Mouse (Mus musculus) adrenal gland, postnatal 25 days (tissue): ENCODE measurements around the gene Pde4a. TPM values are rescaled to one million over a fixed set of nuclear protein-coding genes. Genes with fewer than 3 reads are reported as not detected.
"Not testable (repeated sequence)": the region's sequence is repeated elsewhere in the genome, so short reads cannot be mapped to it uniquely, and the experiment has no call there.

Experiments used
- DNase-seq: peaks from one replicate; pipeline ENCODE4 v3.0.0; 2021; ENCODE audit warnings: mixed read lengths
- total RNA-seq: library from RNA; stranded (reverse); gene quantifications from 2 replicates; pipeline ENCODE4 v1.2.3, GENCODE M21; 2021

Gene Pde4a
- total RNA-seq, 1 experiment from 2014 or later = 13.1 TPM

DNA sequence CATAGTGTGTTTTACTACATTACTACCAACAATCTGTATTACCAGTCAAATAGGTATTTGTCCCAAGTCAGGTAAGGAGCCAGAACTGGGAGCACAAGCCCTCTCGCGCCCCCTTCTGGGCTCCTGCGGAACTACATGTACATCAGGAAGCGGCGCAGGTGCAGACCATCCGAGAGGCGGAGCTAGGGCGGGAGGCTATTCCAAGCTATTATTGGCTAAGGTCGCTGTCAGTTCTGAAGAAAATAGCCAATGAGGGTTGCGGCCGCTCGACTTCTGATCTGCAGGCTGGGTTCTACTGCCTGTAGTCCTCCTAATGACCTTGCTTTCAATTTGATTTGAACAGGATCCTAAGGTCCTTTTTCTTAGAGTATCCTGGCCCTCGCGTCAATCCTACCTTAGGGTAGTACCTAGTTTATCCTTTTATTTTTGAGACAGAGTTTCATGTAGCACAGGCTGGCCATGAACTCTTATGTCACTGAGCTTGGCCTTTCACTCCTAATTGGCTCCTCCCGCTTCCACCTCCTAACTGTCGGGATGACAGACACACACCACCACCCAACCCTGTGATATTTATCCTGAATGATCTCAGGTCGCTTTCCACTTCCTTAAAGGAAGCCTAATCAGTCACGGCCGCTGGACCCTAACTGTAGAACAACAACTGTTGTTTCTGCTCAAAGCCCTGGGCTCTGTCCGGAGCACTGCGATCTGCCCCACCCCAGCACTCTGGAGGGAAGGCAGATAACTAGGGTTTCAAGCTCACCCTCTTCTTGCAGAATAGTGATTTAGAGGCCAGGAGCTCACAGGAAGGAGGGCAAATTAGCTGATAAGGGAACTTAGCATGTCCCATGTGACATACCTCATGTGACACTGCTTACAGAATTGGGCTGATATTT is 55.2 kb downstream of the Pde4a start:
- DNase-seq = peak; percentile 91

DNA sequence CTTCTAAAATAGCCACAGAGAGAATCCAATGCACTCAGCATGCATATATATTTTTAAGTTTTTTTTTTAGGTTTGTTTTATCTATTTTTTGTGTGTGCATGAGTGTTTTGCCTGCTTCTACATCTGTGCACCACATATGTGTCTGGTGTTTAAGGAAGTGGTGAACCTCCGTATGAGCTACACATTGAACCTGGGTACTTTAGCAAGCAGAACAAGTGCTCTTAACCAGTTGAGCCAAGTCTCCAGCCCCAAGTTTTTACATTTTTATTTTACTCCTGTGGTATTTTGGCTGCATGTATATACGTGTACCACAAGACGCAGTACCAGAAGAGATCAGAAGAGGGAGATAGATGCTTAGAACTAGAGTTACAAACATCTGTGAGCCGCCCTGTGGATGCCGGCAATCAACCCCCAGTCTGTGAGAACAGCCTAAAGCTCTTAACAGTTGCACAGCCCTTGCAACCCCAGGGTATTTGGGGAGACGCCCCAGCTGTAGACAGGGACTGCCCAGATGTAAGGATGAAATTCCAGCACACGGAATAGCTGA is 55.9 kb downstream of the Pde4a start:
- no peak for DNase-seq

DNA sequence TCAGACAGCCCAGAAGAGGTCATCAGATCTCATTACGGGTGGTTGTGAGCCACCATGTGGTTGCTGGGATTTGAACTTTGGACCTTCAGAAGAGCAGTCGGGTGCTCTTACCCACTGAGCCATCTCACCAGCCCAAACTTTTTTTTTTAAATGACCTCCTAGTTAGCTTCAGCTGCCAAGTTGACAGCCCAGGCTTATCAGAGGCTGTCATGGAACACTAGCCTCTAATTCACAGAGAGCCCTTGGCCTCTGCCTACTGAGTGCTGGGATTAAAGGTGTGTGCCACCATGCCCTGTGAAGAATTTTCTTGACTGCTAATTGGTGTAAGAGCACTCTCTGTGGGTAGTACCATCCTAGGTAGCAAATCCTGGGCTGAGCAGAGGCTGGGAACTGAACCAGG is 58.0 kb downstream of the Pde4a start:
- DNase-seq = not testable (repeated sequence)

DNA sequence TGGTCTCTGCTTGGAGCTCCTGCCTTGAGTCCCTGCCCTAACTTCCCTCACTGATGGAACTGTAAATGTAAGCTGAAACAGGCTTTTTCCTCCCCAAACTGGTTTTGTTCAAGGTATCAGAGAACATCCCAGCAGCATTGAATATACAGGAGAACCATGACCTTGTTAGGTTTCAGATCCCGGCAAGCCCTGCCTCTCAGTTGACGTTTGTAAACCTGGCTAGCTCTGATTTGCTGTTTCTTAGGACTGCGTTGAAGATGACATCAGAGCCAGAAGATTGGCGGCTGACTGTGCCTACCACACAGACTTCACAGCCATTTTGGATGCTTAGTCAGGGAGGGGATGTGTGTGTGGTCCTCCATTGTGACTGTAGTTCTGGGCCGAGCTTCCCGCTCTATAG is 58.4 kb downstream of the Pde4a start:
- DNase-seq = no peak

DNA sequence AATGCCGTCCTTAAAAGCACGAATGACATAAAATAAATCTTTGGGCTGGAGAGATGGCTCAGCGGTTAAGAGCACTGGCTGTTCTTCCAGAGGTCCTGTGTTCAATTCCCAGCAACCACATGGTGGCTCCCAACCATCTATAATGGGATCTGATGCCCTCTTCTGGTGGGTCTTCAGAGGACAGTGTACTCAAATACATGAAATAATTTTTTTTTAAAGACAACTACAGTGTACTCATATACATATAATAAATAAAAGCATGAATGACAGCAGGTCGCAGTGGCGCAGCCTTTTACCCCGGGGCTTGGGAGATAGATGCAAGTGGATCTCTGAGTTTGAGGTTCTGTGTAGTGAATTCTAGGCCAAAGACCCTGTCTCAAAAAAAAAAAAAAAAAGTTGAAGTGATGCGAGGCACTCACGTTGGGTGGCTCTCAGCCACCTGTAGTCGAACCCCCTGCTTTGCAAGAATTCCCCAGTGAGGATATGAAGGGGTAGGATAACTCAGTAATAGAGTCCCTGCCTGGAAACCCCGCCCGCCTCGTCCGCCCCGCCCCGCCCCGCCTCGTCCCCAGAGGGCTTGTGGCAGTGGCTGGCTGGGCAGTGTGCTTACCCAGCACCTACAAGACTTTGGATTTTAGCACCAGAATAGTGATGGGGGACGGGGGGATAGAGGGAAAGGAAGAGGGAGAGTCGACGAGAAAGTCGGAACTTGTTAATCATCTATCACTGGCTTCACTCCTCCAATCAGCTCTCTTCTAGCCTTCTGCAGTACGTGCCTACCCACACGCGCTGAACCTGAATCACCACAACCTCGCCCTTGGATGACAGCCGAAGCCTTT is 59.3 kb downstream of the Pde4a start:
- DNase-seq = peak; percentile 66

DNA sequence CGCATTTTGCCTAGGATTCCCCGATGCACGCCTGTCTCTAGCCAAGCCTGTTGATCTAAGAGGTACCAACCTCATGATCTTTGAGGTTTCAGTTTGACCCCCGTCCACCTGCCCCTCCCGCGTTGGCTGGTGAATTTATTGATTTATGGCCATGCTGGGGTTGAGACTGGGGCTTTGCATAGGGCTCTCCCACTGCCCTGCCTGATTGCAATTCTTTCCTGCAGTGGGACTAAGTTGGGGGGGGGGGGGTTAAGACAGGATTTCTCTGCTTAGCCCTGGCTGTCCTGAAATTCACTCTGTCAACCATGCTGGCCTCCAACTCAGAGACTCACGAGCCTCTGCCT is 59.9 kb downstream of the Pde4a start:
- DNase-seq = no peak

DNA sequence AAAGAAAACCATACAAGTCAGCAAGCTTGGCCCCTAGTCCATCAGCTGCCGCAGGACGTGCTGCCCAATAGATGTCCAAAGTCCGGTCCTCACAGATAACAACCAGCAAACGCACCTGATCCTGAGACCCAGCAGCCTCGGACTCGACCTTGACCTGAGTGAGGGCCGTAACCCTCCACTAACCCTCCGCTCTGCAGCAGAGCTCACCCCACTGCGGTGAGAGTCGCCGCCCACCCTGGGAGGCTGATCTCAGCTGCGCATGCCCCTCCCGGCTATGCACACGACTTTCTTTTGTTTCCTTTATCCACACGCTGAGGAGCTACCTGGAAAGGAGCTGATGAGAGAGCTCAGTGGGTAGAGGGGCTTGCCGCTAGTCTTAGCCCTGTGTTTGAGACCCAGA is 61.8 kb downstream of the Pde4a start:
- DNase-seq = no peak

DNA sequence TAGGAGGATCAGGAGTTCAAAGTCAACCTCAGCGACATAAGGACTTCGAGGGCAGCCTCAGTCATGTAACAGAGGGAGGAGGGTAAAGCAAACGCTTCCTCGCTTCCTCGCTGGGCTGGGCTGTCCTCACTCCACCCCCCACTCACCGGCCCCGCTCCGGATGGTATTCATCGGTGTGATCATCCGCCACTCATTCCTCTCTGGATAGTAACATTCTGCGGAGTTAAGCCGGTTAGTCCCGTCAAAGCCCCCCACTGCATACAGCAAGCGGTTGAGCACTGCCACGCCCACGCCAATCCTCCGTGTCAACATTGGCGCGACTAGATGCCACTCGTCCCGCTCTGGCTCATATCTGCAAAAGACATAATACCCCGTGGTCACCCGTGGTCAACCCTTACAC is 66.0 kb downstream of the Pde4a start:
- no peak for DNase-seq

DNA sequence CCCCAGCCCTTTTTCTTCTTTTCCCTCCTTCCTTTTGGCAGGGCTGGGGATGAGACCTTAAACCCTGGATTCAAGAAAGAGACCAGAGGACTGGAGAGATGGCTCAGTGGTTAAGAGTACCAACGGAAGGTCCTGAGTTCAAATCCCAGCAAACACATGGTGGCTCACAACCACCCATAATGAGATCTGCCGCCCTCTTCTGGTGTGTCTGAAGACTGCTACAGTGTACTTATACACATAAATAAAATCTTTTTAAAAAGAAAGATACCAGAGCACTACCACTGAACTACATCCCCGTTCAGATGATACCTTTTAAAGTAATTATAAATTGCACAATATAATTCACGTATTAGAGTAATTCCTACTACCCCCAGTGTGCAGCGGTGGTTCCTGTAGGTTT is 67.4 kb downstream of the Pde4a start:
- DNase-seq = no peak

DNA sequence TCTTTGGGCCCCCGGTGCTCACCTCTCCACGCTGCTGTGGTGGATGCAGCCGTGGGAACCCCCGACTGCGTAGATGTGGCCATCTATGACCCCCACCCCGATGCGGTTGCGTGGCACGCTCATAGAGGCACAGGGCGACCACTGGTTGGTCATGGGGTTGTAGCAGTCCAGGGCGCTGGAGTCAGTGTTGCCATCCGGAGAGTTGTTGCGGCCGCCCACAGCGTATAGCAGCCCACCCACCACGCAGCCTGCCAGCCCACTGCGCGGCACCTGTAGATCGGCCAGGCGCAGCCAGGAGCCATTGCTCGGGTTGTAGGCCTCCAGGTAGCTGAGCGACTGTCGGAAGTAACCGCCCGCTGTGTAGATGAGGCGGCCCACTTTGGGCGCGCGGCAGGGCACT is 67.9 kb downstream of the Pde4a start:
- DNase-seq = no peak

DNA sequence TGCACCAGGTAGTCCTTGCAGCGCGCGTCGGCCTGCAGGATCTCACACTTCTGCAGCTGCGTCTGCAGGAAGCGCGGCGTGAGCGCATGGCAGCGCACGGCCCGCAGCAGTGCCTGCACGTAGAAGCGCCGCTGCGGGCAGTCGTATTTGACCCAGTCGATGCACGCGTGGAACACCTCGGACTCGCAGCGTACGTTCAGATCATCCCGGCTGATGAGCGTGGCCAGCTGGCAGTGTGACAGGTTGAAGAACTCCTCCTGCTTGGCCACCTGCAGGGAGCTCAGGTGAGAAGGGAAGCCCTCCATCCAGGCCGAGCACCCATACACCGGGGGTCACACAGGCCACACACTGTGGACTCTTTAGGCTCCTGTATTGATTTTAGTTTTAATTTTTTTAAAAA is 68.3 kb downstream of the Pde4a start:
- no peak for DNase-seq

DNA sequence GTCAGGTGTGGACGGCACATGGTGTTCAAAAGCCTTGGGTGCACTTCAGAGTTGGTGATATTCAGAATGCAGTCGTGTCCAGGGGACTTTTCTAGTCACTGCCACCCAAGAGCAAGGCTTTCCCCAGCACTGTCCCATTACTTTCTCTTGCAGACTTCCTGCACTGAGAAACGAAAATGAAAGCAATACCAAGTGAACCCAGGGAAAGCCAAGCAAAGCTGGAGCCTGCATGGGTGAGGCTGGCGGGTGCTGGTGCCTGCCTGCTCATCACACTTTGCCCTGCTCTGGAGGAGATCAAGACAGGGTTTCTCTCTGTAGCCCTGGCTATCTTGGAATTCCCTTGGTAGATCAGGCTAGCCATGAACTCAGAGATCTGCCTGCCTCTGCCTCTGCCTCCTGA is 69.8 kb downstream of the Pde4a start:
- DNase-seq = no peak

DNA sequence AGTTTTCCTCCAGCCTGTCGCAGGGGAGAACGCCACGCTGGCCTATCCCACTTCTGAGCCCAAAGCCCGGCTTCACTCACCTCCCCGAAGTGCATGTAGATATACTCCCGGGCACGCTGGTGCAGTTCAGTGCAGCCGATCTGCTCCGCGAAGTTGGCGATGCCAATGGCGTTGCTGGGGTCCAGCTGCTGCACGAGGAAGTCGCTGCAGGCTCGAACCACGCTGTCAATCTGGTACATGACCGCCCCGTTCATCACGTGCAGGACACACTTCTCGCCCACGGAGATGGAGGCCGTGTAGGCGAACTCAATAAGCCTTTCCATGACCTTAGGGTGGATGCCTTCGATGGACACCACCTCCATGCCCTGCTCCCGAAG is 71.5 kb downstream of the Pde4a start:
- no peak for DNase-seq

DNA sequence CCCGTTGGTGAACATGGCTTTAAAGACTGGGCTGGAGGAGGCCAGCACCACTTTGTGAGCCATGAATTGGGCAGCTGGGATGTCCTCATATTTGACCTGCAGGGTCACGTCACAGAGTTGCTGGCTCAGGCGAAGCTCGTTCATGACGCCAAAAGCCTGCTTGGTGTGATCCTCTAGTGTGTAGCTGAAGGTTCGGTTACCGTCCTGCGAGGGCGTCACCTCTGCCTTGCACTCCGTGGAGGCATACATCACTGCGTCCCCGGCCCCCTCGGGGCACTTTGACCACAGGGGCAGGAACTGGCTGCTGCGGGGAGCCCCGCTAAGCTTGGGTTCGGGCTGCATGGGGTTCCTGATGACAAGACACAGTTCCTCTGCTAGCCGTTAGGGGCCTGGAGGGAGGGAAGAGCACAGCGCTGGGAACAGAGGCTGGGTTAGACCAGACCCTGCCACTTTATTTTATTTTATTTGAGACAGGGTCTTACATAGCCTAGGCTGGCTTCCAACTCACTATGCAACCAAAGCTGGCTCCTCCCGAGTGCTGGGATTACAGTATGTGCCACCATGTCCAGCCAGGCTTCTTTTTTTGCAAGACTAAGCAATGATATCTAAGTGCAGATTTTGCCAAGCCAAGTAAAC is 72.0 kb downstream of the Pde4a start:
- peak; percentile 20 for DNase-seq

DNA sequence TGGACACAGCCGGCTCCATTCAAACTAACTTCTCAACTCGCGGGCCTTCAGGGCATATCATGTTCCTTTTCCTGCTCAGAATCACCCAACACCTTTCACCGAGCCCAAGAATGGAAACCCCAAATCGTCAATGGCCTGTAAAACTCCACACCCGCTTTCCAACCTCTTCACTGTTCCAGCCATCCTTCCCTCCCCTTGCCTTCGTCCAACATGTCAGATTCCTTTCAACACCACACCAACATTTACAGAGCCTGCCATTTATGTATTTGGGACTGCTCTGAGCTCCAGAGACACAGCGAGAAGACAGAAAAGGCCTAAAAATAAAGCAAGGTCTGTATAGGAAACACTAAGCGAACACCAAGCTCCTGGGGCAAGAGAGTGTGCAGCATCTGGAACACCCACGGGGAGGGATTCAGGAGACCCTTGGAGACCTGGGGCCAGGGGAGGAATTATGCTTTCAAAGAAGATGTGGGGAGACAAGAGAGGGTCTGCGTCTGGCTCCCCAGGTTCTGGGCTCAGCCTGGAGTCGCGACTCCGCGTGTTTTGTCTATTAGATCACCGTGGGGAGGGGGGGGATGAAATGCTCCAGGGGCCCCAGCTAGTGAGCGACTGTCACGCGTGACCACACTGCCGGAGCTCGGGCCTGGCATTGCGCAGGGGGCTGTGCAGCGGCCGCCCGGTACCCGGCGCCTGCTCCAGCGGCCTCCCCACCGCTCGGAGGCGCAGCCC is 72.7 kb downstream of the Pde4a start:
- no peak for DNase-seq

DNA sequence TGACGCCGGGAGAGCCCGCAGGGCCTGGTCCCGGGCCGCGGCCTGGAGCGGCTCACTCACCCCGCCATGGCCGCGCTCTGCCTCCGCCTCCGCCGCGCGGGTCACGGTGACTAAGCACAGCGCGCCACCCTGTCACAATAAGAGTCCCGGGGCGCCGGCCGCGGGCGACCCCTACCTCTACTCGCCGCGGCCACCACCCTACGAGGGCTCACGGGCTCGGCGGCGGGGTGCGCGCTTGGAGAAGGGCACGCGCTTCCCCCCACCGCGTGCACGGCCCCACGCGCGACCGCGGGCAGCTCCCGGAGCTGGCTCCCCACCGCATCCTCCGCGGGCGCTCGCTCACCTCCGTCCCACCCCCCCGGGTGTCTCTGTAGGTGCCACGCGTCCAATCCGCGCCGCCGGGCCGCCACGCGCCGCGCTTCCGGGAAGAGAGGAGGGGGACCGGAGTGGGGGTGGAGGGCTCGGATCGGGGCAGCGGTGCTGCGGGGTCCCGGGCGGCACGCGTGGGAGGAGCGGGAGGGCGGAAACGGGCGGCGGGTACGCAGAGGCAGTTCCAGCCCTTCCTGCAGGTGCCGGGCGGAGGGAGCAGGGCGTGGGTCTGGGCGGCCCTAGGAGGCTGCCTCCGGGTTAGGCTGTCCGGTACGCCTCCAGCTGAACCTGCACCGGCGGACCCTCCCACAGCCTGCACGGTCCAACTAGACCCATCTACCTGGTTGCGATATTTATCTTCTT is 73.4 kb downstream of the Pde4a start, which contains the start of gene Keap1:
Gene Keap1 (minus strand): TSS at position 629 of the 732 bp plus-strand sequence.
- DNase-seq = peak; percentile 88

DNA sequence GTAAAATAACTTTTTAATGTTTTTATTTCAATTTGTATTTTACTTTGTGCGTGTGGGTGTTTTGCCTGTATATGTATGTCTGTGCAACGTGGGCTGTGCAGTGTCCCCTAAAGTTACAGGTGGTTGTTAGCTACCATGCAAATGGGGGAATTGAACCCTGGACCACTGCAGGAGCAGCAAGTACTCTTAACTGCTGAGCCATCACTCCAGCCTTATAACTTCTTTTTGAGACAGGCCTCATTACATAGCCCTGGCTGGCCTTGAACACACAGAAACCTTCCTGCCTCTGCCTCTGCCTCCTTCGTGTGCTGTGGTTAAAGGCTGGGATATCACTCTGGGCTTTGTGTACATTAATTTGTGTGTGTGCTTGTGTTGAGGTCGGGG is 73.9 kb downstream of the Pde4a start:
- no peak for DNase-seq

DNA sequence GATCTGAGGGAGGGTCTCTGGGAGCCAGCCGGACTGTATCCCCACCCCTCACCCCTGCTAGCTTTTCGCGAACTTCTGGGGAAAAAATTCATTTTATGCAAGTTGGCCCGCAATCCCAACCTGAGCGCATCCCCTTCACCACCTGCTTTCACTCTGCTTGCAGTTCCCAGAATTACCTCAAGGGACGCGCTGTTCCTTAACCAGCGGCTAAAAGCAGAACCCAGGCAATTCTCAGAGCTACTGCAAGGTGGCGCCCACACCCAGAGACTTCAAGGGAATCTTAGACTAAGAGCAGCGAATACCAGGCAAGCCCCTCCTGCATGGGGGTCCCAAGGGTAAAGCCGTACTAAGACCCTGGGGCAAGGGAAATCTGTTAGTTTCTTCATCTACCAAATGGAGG is 75.8 kb downstream of the Pde4a start:
- peak; percentile 75 for DNase-seq

DNA sequence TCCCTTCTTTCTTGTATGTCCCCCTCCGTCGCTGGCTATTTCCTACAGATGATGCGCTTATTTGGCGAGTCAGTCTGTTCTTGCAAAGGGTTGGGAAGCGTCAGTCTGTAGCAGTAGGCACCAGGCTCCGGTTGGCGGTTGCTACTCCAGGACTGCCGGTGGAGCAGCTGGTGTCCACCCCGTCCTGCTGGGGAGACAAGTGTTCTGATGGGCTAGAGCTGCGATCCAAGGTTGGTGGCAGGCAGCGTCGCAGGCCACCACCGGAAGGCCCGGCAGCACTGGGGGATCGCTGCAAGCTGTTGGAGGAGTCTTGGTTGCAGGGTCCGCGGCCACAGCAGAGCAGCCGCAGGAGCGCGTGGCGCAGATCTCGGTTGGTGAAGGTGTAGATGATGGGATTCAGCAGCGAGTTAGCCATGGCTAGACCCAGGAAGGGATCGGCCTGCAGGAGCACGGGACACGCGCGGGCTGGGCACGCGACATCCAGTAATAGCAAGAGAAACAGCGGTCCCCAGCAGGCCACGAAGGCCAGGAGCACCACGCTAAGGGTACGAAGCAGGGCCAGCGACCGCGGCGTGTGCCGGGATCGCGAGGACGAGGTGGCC is 78.4 kb downstream of the Pde4a start:
- no peak for DNase-seq

DNA sequence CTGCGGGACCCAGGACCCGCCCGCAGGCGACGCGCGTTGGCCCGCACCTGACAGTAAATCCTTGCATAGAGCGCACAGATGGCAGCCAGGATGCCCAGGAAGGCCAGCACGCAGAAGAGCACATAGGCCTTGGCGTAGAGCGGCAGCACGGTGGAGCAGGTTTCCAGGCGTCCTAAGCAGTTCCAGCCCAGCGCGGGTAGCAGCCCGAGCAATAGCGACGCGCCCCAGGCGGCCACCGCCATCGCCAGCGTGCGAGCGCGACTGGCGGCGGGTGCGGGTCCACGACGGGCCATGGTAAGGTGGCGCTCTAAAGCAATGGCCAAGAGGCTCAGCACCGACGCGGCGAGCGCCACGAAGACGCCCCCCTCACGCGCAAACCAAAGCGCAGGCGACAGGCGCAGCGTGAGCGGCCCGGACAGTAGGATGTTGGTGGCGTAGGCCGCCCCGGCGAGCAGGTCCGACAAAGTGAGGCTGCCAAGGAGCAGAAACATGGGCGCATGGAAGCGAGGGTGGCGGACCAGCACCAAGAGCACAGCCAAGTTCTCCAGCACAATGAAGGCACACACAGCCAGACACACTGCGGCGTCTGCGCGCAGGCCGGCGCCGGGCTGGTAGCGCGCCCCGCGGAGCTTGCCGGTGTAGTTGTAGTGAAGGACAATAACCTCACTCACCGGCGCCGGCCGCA is 79.1 kb downstream of the Pde4a start:
- DNase-seq = peak; percentile 27
